Mouse (Mus musculus) embryonic fibroblast, embryonic 13.5 days (primary cell): ENCODE measurements around the gene Dnaic2.

ENCODE experiments used
- CTCF ChIP-seq: IDR thresholded peaks from 2 replicates; pipeline ENCODE4 v1.5.1; 2011; ENCODE audit warnings: mild to moderate bottlenecking, control low read depth, low read length, moderate library complexity, borderline replicate concordance; ENCODE audit not compliant: insufficient read depth
- POLR2A ChIP-seq: IDR thresholded peaks from 2 replicates; pipeline ENCODE4 v1.6.1; 2011; ENCODE audit warnings: low read depth, mild to moderate bottlenecking, control low read depth, low read length, moderate library complexity

GRCm38 (mm10) chr11:114769911-114770310 lies 42.7 kb downstream of the Dnaic2 start:
- no peak for TF ChIP-seq CTCF
- no peak for TF ChIP-seq POLR2A
